In the genomic region with DNA sequence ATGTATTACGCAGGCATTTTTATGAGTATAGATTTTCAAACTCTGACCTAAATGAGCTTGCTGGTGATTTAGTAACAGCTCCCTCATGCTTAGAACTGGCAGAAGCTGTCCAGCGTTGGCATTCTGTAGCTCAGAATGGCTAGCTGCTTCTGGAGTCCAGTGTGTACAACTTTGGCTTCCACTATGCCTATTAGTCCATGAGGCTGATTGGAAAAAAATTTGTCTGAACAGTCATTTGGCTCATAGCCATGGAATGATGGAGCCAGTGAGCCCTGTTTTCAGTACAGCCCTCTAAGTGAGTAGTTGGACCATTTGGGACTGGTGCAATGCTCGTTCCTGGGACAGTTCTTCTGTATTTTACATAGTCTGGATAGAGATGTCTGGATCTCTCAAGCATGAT, we compare ENCODE assay signal across 23 mouse cellular contexts. TPM values are rescaled to one million over a fixed set of nuclear protein-coding genes. Genes with fewer than 3 reads are reported as not detected.
"Had no signal": no experiment of that assay in that cellular context is flagged by ENCODE, and none has a peak within 500 bp of the region (broad histone marks: within the 10 kb centered on the region; RNA-seq: fewer than 3 reads in every experiment).

No protein-coding gene starts in this region.

- H3K36me3 ChIP-seq: lung, embryonic 15.5 days; neural tube, embryonic 13.5 days; neural tube, embryonic 15.5 days had no signal

- H3K4me1 ChIP-seq: neural tube, embryonic 13.5 days; neural tube, embryonic 15.5 days had no signal

- H3K27ac ChIP-seq: lung, embryonic 15.5 days; macrophage; neural tube, embryonic 13.5 days; neural tube, embryonic 15.5 days had no signal

- H3K27me3 ChIP-seq: lung, embryonic 15.5 days; neural tube, embryonic 13.5 days; neural tube, embryonic 15.5 days had no signal

- ATAC-seq: liver, postnatal 0 days; lung, postnatal 0 days; midbrain, embryonic 16.5 days had no signal

- H3K9me3 ChIP-seq: lung, embryonic 15.5 days; megakaryocyte, embryonic 14.5 days; neural tube, embryonic 13.5 days; neural tube, embryonic 15.5 days had no signal

- H3K4me2 ChIP-seq: lung, embryonic 15.5 days; midbrain, embryonic 11.5 days; neural tube, embryonic 13.5 days; neural tube, embryonic 15.5 days had no signal

- DNase-seq: liver, postnatal 0 days; lung, adult 2 months; lung, postnatal 14 days; lung, postnatal 36 days; midbrain, embryonic 14.5 days; retina, postnatal 1 day; right cerebral cortex, adult 18-20 months; right cerebral cortex, postnatal 25 days; right cerebral cortex, postnatal 4 days; spleen, adult 18-20 months; thymus, adult 18-20 months; thymus, postnatal 14 days; thymus, postnatal 4 days had no signal

- H3K9ac ChIP-seq: liver, postnatal 0 days; lung, embryonic 15.5 days; neural tube, embryonic 13.5 days; neural tube, embryonic 15.5 days had no signal

- H3K4me3 ChIP-seq: lung, embryonic 15.5 days; megakaryocyte, embryonic 14.5 days; myocyte; neural tube, embryonic 13.5 days; neural tube, embryonic 15.5 days had no signal

RNA-seq across cellular contexts. Expression of gene Samd4, which starts 34.9 kb away (rescaled TPM):
- total RNA-seq: megakaryocyte progenitor cell, adult 5-6 weeks had no signal
